Mouse (Mus musculus) hindbrain, embryonic 11.5 days (tissue): ENCODE data around the gene Got1. TPM values are rescaled to one million over a fixed set of nuclear protein-coding genes. Genes with fewer than 3 reads are reported as not detected.
A peak's percentile ranks its signal among the peaks of the same experiment; 100 is the strongest.

Experiments used
- ATAC-seq: fragments of 200-750 bp; cut with Nextera tagmentation; 2 replicates; pipeline ENCODE4 v1.8.0; 2017; ENCODE audit warnings: mild to moderate bottlenecking, moderate TSS enrichment, moderate library complexity; ENCODE audit not compliant: low FRiP score
- DNase-seq: peaks from one replicate; pipeline ENCODE4 v3.0.0-alpha.2; 2015; ENCODE audit warnings: low spot score
- H3K27ac ChIP-seq: fragments of 300-500 bp; sonication (generic); 2 replicates; pipeline ENCODE4 v1.5.1; 2014; ENCODE audit warnings: mild to moderate bottlenecking, low read depth, low read length
- H3K27me3 ChIP-seq: fragments of 300-500 bp; sonication (generic); 2 replicates; pipeline ENCODE4 v1.6.1; 2014; ENCODE audit warnings: mild to moderate bottlenecking, low read length, moderate library complexity, mixed read lengths; ENCODE audit not compliant: control insufficient read depth, insufficient read depth
- H3K36me3 ChIP-seq: fragments of 300-500 bp; sonication (generic); 2 replicates; pipeline ENCODE4 v1.6.1; 2014; ENCODE audit warnings: mild to moderate bottlenecking, low read length, moderate library complexity, mixed read lengths; ENCODE audit not compliant: control insufficient read depth, insufficient read depth
- H3K4me1 ChIP-seq: fragments of 300-500 bp; sonication (generic); replicated peaks from 2 replicates; pipeline ENCODE4 v1.6.1; 2014; ENCODE audit warnings: low read length, mixed read lengths; ENCODE audit not compliant: control insufficient read depth, insufficient read depth
- H3K4me2 ChIP-seq: fragments of 300-500 bp; sonication (generic); replicated peaks from 2 replicates; pipeline ENCODE4 v1.6.1; 2014; ENCODE audit warnings: mild to moderate bottlenecking, low read depth, low read length
- H3K4me3 ChIP-seq: fragments of 300-500 bp; sonication (generic); 2 replicates; pipeline ENCODE4 v1.5.1; 2014; ENCODE audit warnings: low read depth, low read length
- H3K9ac ChIP-seq: fragments of 300-500 bp; sonication (generic); 2 replicates; pipeline ENCODE4 v1.6.1; 2014; ENCODE audit warnings: low read depth, low read length
- H3K9me3 ChIP-seq: fragments of 300-500 bp; sonication (generic); 2 replicates; pipeline ENCODE4 v1.6.1; 2016; ENCODE audit warnings: low read length; ENCODE audit not compliant: control insufficient read depth
- WGBS: fragments of 180-500 bp; shearing (Covaris S2); extraction: QIAGEN DNeasy Blood & Tissue Kit; methylation state at CpG from one replicate; pipeline ENCODE4 v1.1.7; 2014; 5-methylcytosine and 5-hydroxymethylcytosine counted together
- polyA plus RNA-seq: library from polyadenylated mRNA; unstranded; fragments of >200 nt; fragmentation: Nextera tagmentation; extraction: Ambion mirVana; gene quantifications from 2 replicates; pipeline ENCODE4 v1.2.1, GENCODE M21; 2014

Gene Got1
- polyA plus RNA-seq, 1 experiment from 2014 or later: 51.0 TPM

DNA sequence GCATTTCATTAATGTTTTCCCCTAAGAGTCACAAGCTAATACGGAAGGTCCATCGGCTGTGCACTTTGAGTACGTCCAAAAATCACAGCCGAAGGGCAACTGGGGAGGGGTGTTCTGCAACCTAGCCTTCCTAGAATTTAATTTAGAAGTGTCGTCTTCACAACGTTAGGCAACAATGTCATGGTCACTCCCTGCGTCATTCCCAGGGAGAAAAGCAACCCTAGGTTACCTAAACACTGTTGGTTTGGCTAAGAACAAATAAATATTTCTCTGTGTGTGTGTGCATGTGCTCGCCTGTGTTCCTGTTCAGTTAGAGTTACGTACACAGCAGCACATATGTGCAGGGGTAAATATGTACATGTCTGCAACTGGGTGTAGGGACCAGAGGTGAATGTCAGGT lies 1.6 kb upstream of the Got1 start:
- H3K4me1 ChIP-seq: peaks cover 3% of the 10 kb centered on the region; the same call in 1 of the 2 replicates

DNA sequence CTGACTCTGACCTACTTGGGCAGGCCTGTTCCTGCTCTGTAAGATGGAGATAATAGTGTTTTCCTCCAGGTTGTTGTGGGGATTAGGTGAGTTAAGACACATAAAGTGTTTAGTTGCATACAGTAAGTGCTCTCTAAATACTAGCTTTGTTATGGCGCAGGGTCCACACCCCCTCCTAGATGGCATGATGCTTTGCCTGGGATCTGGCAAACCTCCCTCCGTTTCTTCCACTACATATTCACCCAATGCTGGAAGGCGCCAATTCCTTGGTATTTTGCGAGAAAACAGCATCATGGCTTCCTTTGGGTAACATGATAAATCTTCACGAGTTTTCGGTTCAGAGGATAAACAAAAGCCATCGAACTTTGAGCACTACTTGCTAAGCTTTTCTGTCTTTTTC lies 1.2 kb upstream of the Got1 start:
- no peak overlapping the region for H3K4me2 ChIP-seq
- no peak for ATAC-seq
- H3K27me3 ChIP-seq: peaks cover 3% of the 10 kb centered on the region; the same call in 1 of the 2 replicates
- H3K4me1 ChIP-seq: peaks cover 3% of the 10 kb centered on the region; the same call in 1 of the 2 replicates
- H3K36me3 ChIP-seq: no peaks in the 10 kb centered on the region
- no peak overlapping the region for H3K27ac ChIP-seq
- H3K9ac ChIP-seq: no peak overlapping the region
- no peaks in the 10 kb centered on the region for H3K9me3 ChIP-seq
- 92% methylated on average over 7 of the region's 7 CpGs for WGBS
- DNase-seq: no peak
- no peak overlapping the region for H3K4me3 ChIP-seq

More for the DNA sequence above, 1.6 kb upstream of the Got1 start:
- DNase-seq: no peak
- ATAC-seq: no peak
- Histone ChIP-seq H3K9me3 (no peaks in the 10 kb centered on the region), H3K9ac (no peak overlapping the region), H3K27me3 (peaks cover 3% of the 10 kb centered on the region; the same call in 1 of the 2 replicates), H3K36me3 (no peaks in the 10 kb centered on the region), H3K4me2 (no peak overlapping the region), H3K27ac (no peak overlapping the region), H3K4me3 (no peak overlapping the region)
- WGBS: 88% methylated on average over 9 of the region's 9 CpGs

DNA sequence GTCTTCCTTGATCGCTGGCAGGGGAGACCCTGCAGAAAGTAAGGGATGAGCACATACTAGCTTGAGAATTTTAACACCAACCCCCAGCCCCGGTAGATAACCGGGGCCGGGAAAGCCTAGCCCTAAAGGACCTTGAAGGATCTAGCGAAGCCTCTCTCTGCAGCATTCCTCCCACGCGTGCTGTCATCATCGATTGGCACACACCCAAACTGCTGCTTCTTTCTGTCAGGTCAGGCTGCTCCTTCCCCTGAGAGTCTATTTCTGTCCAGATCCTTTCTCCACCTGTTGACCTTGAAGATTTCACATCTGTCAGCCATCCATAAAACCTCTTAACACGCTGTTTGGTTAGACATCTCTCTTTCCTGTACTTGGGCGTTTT lies 688 bp upstream of the Got1 start:
- no peak; the same call in 1 of the 2 replicates for ATAC-seq
- Histone ChIP-seq H3K27me3 (peaks cover 3% of the 10 kb centered on the region; the same call in 1 of the 2 replicates), H3K9me3 (no peaks in the 10 kb centered on the region), H3K4me2 (peak overlapping the region; percentile 63), H3K4me1 (peaks cover 3% of the 10 kb centered on the region; the same call in 1 of the 2 replicates), H3K9ac (peak overlapping the region; percentile 74), H3K4me3 (peak overlapping the region; percentile 69), H3K27ac (no peak overlapping the region), H3K36me3 (no peaks in the 10 kb centered on the region)
- DNase-seq: no peak
- 28% methylated on average over 10 of the region's 10 CpGs for WGBS

DNA sequence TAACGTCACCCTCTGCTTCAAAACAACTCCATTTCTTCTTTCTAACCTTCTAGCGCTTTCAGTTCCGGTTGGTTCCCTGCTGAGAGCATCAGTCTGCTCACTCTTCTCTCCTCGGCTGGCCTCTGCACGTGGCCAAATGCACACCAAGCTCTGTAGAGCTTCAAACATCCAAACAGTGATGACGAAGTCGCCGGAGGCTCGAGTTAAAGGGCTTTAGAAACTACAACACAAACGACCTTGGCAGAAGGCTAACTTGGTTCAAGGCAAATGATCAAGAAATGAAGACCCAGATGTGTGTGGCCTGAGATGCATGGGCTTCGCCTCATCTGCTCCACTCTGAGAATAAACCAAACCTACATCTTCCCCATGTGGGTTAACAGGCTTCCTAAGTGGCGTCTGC lies 854 bp downstream of the Got1 start:
- H3K27ac ChIP-seq: no peak overlapping the region
- H3K4me1 ChIP-seq: peaks cover 3% of the 10 kb centered on the region; the same call in 1 of the 2 replicates
- 10% methylated on average over 12 of the region's 12 CpGs for WGBS
- peaks cover 3% of the 10 kb centered on the region; the same call in 1 of the 2 replicates for H3K27me3 ChIP-seq
- H3K9me3 ChIP-seq: no peaks in the 10 kb centered on the region
- DNase-seq (peak; percentile 29), ATAC-seq (no peak)
- H3K36me3 ChIP-seq: no peaks in the 10 kb centered on the region
- peak overlapping the region; percentile 67; the same call in 1 of the 2 replicates for H3K9ac ChIP-seq
- peak overlapping the region; percentile 69 for H3K4me3 ChIP-seq
- H3K4me2 ChIP-seq: peak overlapping the region; percentile 45

DNA sequence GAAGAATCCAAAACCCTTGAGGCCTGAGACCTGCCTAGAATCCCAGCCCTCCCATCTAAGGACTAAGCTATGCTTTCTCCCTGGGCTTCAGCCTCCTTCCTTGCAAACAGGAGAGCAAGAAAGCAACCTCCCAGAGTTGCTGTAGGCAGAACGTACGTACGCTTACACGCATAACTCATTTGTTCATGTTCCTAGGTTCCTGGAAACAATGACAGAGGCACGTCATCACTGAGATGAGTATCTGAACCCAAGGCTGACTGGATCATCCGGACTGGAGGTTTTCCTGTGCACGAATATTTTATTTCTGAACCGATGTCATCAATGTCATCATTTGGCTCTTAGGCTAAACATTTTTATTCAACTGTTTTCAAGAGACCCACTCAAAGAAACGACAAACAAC lies 2.4 kb downstream of the Got1 start:
- H3K27ac ChIP-seq: no peak overlapping the region
- no peaks in the 10 kb centered on the region for H3K36me3 ChIP-seq
- peaks cover 3% of the 10 kb centered on the region; the same call in 1 of the 2 replicates for H3K27me3 ChIP-seq
- WGBS: 86% methylated on average over 9 of the region's 9 CpGs
- no peak overlapping the region for H3K4me3 ChIP-seq
- no peaks in the 10 kb centered on the region for H3K9me3 ChIP-seq
- no peak for ATAC-seq
- H3K4me2 ChIP-seq: no peak overlapping the region
- no peak for DNase-seq
- peaks cover 3% of the 10 kb centered on the region; the same call in 1 of the 2 replicates for H3K4me1 ChIP-seq
- no peak overlapping the region for H3K9ac ChIP-seq

DNA sequence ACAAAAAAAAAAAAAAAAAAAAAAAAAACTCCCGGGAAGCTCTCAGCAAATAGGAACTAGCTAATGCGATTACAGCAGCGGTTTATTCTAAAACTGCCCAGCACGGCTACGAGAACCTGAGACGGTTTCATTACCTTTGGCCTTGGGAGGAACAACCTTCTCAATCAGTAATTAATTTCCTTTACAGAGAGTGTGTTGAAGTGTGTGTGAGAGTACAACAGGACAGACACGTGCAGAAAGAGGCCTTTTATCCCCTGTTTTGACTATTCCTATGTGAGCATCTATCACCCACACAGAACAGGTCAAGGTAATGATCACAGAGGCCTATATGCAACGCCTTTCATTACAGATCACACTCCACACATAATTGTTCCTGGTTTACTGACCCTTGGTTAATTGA lies 3.0 kb downstream of the Got1 start:
- Histone ChIP-seq H3K4me2 (no peak overlapping the region), H3K27me3 (no peaks in the 10 kb centered on the region), H3K36me3 (no peaks in the 10 kb centered on the region), H3K4me1 (peaks cover 3% of the 10 kb centered on the region; the same call in 1 of the 2 replicates), H3K4me3 (no peak overlapping the region), H3K9ac (no peak overlapping the region), H3K9me3 (no peaks in the 10 kb centered on the region), H3K27ac (no peak overlapping the region)
- DNase-seq (no peak), ATAC-seq (no peak)
- WGBS: 41% methylated on average over 8 of the region's 8 CpGs

DNA sequence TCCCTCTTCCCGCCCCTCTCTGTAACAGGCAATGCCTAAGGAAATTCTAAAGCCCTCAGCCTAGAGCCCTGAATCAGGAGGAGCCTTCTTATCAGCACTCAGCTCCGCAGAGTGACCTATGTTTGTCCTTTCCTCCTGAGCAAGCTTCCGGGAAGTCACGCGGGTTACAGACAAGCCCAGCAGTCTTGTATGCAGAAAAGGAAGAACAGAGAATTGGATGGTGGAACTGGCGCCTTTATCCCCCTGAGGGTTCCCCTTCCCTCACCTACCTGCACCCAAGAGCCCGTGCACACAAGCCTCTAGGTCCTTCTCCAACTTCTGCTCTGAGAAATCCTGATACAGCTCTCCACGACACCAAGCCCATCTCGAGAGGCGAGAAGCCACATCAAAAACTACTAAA lies 4.0 kb downstream of the Got1 start:
- H3K4me1 ChIP-seq: peaks cover 3% of the 10 kb centered on the region; the same call in 1 of the 2 replicates
- H3K9ac ChIP-seq: no peak overlapping the region
- ATAC-seq (no peak), DNase-seq (no peak)
- no peaks in the 10 kb centered on the region for H3K27me3 ChIP-seq
- no peak overlapping the region for H3K4me3 ChIP-seq
- 80% methylated on average over 9 of the region's 10 CpGs for WGBS
- H3K36me3 ChIP-seq: no peaks in the 10 kb centered on the region
- no peak overlapping the region for H3K4me2 ChIP-seq
- no peaks in the 10 kb centered on the region for H3K9me3 ChIP-seq
- no peak overlapping the region for H3K27ac ChIP-seq

DNA sequence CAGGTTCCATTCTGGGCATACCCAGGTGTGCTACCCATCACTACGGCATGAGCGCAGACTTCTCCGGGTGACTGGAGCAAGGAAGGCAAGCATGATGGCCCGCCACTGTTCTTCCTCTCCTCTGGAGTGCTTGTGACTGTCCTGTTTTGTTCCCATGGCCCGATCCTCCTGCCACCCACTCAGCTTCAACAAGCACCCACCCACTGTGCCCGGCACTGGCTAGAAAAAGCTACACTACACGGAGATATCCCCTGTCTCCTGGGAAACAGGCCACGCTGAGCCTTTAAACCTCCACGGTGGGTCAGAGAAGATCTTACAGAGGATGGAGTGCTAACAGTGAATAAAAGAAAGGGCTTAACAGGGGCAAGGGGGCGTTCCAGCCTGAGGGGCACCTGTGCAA lies 5.2 kb downstream of the Got1 start:
- H3K4me3 ChIP-seq: no peak overlapping the region
- no peak overlapping the region for H3K9ac ChIP-seq
- peaks cover 3% of the 10 kb centered on the region; the same call in 1 of the 2 replicates for H3K4me1 ChIP-seq
- peaks cover 8% of the 10 kb centered on the region; the same call in 1 of the 2 replicates for H3K36me3 ChIP-seq
- H3K27ac ChIP-seq: no peak overlapping the region
- H3K9me3 ChIP-seq: no peaks in the 10 kb centered on the region
- DNase-seq (no peak), ATAC-seq (no peak)
- 84% methylated on average over 10 of the region's 10 CpGs for WGBS
- H3K27me3 ChIP-seq: no peaks in the 10 kb centered on the region
- no peak overlapping the region for H3K4me2 ChIP-seq

DNA sequence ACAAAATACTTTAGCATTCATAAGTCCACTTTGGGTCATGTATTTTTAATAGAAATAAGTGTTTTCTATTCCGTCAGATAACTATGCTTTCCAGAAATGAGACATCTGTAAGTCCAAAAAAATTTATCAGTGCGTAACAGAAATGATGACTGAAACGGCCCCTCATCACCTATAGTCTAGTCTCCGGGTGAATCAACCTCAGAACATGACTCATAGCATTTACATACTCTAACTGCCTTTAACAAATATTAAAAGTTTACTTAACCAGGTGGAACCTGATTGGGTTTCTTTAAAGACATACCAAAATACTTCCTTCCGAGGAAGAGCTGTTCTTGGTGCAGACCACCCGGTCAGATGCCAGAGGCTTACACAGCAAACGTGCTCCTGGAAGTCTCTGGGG lies 6.1 kb downstream of the Got1 start:
- Histone ChIP-seq H3K4me1 (no peaks in the 10 kb centered on the region), H3K36me3 (peaks cover 9% of the 10 kb centered on the region; the same call in 1 of the 2 replicates), H3K9ac (no peak overlapping the region), H3K27me3 (no peaks in the 10 kb centered on the region), H3K4me2 (no peak overlapping the region), H3K9me3 (no peaks in the 10 kb centered on the region), H3K27ac (no peak overlapping the region), H3K4me3 (no peak overlapping the region)
- no peak for DNase-seq
- WGBS: 88% methylated on average over 7 of the region's 7 CpGs
- ATAC-seq: no peak
